Mouse (Mus musculus) heart, embryonic 10.5 days (tissue): ENCODE measurements around the gene Gm49416. TPM values are rescaled to one million over a fixed set of nuclear protein-coding genes. Genes with fewer than 3 reads are reported as not detected.

Source experiments
- DNase-seq: peaks from one replicate; pipeline ENCODE4 v3.0.0-alpha.2; 2017; ENCODE audit warnings: low spot score
- H3K27ac ChIP-seq: fragments of 300-500 bp; sonication (generic); 2 replicates; pipeline ENCODE4 v1.5.1; 2016; ENCODE audit warnings: mild to moderate bottlenecking
- H3K27me3 ChIP-seq: fragments of 300-500 bp; sonication (generic); 2 replicates; pipeline ENCODE4 v1.6.1; 2016; ENCODE audit warnings: mild to moderate bottlenecking; ENCODE audit not compliant: poor library complexity, insufficient read depth, severe bottlenecking
- H3K36me3 ChIP-seq: fragments of 300-500 bp; sonication (generic); 2 replicates; pipeline ENCODE4 v1.6.1; 2016; ENCODE audit warnings: mild to moderate bottlenecking, moderate library complexity
- H3K4me1 ChIP-seq: fragments of 300-500 bp; sonication (generic); 2 replicates; pipeline ENCODE4 v1.6.1; 2016; ENCODE audit warnings: mild to moderate bottlenecking
- H3K4me3 ChIP-seq: fragments of 300-500 bp; sonication (generic); 2 replicates; pipeline ENCODE4 v1.5.1; 2016; ENCODE audit warnings: mild to moderate bottlenecking, moderate library complexity
- H3K9me3 ChIP-seq: fragments of 300-500 bp; sonication (generic); 2 replicates; pipeline ENCODE4 v1.6.1; 2016; ENCODE audit warnings: mild to moderate bottlenecking, moderate library complexity
- WGBS: fragments of 180-500 bp; shearing (Covaris S2); methylation state at CpG from one replicate; pipeline ENCODE4 v1.1.7; 2016; 5-methylcytosine and 5-hydroxymethylcytosine counted together
- microRNA-seq: library from miRNA; unstranded; fragments of <30 nt; microRNA quantifications from one replicate; pipeline ENCODE4, GENCODE M21; 2017
- polyA plus RNA-seq: library from polyadenylated mRNA; unstranded; fragments of >200 nt; fragmentation: Nextera tagmentation; extraction: Ambion mirVana; gene quantifications from 2 replicates; pipeline ENCODE4 v1.2.1, GENCODE M21; 2016

The Gm49416 gene
- polyA plus RNA-seq, 1 experiment from 2014 or later, result not detected

DNA sequence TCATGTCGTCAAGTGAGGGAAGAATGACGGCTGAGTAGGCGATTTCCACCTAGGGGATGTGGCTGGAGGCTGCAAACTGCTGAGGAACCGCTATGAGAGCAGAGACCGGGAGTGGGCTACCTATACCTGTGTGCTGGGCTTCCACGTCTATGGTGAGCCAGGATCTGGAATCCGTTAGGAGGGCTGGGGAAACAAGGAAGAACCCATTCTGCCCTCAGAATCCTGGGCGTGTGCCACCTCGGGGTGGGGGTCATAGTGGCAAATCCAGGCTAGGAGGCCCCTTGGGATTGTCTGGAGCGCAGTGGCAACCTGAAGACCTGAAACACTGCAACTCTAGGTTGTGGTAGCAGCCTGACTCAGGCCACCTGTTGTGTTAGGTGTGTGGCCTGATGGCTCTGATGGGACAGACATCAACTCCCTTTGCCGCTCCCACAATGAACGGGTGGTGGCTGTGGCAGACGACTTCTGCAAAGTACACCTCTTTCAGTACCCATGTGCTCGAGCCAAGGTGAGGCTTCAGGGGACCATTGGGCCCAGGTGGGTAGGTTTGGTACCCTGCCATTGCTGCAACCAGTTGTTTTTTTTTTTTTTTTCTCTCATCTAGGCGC, 51.9 kb downstream of the Gm49416 start:
- Histone ChIP-seq H3K36me3 (peaks cover 54% of the 10 kb centered on the region), H3K27ac (no peak overlapping the region), H3K27me3 (no peaks in the 10 kb centered on the region), H3K4me3 (no peak overlapping the region), H3K9me3 (no peaks in the 10 kb centered on the region), H3K4me1 (peaks cover 26% of the 10 kb centered on the region)
- 85% methylated on average over 15 of the region's 15 CpGs for WGBS
- peak; percentile 73 for DNase-seq

DNA sequence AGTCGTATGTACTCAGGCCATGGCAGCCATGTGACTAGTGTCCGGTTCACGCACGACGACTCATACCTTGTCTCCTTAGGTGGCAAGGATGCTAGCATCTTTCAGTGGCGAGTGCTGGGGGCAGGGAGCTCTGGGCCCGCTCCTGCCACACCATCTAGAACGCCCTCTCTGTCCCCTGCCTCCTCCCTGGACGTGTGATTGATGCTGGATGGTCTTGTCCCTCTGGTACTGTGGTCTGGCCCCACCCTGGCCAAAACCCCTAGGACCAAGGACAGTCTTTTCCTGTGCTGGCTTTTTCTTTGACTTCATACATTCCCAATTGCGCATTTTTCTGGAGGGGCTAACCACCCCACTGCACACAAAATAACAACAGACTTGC, 52.4 kb downstream of the Gm49416 start:
- H3K36me3 ChIP-seq, result peaks cover 54% of the 10 kb centered on the region
- no peaks in the 10 kb centered on the region for H3K27me3 ChIP-seq
- H3K27ac ChIP-seq, result peak overlapping the region; percentile 99
- WGBS, result 41% methylated on average over 10 of the region's 10 CpGs
- no peaks in the 10 kb centered on the region for H3K9me3 ChIP-seq
- peak overlapping the region; percentile 98 for H3K4me3 ChIP-seq
- DNase-seq, result peak; percentile 76
- peaks cover 26% of the 10 kb centered on the region for H3K4me1 ChIP-seq

DNA sequence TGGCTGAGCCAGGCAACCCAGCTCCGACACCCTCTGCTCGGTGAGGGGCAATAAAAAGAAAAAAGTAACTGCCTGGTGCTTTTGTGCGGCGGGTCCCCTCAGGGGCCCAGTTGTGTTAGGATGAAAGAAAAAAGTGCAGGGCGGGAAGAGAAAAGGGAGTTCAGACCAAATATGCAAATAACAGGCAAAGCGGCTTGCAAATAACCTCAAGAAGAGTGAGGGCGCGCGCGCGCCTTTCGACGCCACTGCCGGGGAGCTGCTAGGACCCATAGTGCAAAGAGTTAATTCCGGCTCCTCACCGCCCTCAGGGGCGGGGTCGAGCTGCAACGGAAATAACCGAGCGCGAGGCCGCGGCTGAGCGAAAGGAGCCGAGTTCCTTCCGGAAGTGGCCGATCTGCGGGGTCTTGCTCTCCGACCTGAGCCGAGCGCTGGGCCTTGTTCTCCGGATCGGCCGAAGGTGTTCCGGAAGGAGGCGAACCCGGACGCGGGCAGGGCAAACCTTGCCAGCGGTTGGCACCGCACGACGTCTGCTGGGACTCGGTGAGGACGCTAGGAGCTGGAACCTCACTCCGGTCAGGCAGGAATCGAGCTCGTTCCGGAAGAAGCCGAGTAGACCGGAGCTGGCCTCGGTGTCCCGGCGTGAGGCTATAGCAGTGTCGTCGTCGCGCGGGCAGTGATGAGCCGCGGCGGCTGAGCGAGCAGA, 52.9 kb downstream of the Gm49416 start, which contains the start of gene Mta2:
TSS of gene Mta2 (plus strand) at position 361 of the 703 bp plus-strand sequence.
- under 1% methylated on average over 64 of the region's 64 CpGs for WGBS
- no peaks in the 10 kb centered on the region for H3K27me3 ChIP-seq
- peaks cover 54% of the 10 kb centered on the region for H3K36me3 ChIP-seq
- DNase-seq, result peak; percentile 99
- H3K27ac ChIP-seq, result peak within 1 kb of the TSS; percentile 99
- H3K9me3 ChIP-seq, result no peaks in the 10 kb centered on the region
- peak within 1 kb of the TSS; percentile 98 for H3K4me3 ChIP-seq
- H3K4me1 ChIP-seq, result peaks cover 26% of the 10 kb centered on the region

DNA sequence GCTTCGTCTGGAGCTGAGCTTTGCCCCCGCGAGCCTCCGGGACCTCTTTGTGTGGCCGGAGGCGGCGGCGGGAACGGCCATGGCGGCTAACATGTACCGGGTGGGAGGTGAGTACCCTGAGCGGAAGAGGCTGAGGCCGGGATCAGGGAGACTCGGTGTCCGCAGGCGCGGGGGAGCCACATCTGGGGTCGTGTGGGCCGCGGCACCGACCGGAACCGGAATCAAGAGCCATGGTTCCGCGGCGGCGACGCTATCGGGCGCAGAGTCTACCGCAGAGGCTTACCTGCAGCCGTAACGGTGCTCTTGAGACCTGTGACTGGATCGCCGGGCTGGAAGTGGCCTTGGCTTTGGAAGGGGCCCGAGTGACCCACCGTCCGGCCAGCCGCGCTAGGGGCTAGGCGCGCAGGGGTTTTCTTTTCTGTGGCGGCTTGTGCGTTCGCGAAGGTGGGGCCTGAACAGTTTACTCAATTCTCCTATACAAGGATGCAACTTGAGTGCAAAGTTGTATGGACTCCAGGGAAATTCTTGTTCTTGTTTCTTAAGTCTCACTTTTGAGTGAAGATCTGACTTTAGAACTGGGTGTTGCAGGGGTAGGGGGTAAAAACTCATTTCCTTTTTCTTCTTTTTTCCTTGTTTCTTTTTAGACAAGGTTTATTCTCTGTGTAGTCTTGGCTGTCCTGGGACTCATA, 53.7 kb downstream of the Gm49416 start:
- Histone ChIP-seq H3K27me3 (no peaks in the 10 kb centered on the region), H3K4me3 (peak overlapping the region; percentile 98), H3K27ac (peak overlapping the region; percentile 99), H3K36me3 (peaks cover 53% of the 10 kb centered on the region), H3K9me3 (no peaks in the 10 kb centered on the region), H3K4me1 (peaks cover 26% of the 10 kb centered on the region)
- DNase-seq, result no peak
- under 1% methylated on average over 46 of the region's 46 CpGs for WGBS

DNA sequence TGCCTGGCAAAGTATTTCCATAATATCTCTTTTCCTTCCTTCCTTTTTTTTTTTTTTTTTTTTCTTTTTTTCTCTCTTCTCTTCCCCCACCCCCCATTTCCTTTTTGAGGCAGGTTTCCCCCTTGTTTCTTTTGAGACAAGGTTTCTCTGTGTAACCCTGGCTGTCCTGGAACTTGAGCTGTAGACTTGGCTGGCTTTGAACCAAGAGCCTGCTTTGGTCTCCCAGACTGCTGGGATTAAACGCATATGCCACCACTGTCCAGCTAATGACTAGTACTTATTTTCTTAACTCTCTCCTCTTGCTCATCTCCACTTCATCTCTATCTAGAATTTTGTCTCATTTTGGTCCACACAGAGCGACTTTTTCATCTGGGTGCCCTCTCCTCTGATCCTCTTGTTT, 54.3 kb downstream of the Gm49416 start:
- Histone ChIP-seq H3K4me1 (peaks cover 26% of the 10 kb centered on the region), H3K27ac (peak overlapping the region; percentile 99; the same call in 1 of the 2 replicates), H3K4me3 (peak overlapping the region; percentile 98), H3K9me3 (no peaks in the 10 kb centered on the region), H3K36me3 (peaks cover 54% of the 10 kb centered on the region), H3K27me3 (no peaks in the 10 kb centered on the region)
- no peak for DNase-seq
- 66% methylated on average over 2 of the region's 2 CpGs for WGBS

DNA sequence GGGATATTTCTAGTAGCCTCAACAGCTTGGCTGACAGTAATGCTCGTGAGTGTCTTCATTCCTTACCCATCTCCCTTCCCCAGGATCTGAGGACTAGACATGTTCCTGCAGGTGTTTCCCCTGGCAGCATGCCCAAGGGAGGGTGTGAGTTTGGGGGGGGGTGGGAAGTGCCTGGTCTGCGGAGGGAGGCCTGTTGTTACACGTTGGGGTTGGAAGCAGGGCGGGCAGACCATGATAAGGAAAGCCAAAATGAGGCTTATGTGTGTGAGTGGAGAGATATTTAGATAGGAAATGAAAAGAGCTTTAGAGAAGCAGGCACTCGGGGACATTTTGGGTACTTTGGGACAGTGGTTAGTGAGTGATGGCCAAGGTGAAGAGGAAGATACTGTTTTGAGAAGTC, 55.3 kb downstream of the Gm49416 start:
- no peak for DNase-seq
- H3K4me1 ChIP-seq, result peaks cover 26% of the 10 kb centered on the region
- H3K36me3 ChIP-seq, result peaks cover 56% of the 10 kb centered on the region
- H3K9me3 ChIP-seq, result no peaks in the 10 kb centered on the region
- WGBS, result 57% methylated on average over 5 of the region's 5 CpGs
- H3K27me3 ChIP-seq, result no peaks in the 10 kb centered on the region
- H3K27ac ChIP-seq, result peak overlapping the region; percentile 62
- peak overlapping the region; percentile 98 for H3K4me3 ChIP-seq

DNA sequence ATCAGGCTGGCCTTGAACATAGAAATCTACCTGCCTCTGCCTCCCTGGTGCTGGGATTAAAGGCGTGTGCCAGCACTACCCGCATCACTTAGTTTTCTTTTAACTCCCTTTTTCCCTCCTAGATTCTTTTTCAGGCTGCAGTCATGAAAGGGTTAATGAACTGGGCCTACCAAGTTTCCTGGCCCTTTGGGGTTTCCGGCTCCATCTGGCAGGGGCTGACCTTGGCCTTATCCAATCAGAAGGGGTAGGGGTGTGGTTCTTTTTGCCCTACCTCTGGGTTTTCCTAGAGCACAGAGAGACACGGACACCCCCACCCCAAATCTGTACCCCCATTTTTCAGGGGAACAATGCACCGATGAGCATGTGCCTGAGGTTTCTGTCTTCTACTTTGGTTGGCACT, 56.0 kb downstream of the Gm49416 start:
- DNase-seq, result no peak
- Histone ChIP-seq H3K27ac (no peak overlapping the region), H3K4me1 (peaks cover 26% of the 10 kb centered on the region), H3K27me3 (no peaks in the 10 kb centered on the region), H3K4me3 (peak overlapping the region; percentile 19; the same call in 1 of the 2 replicates), H3K36me3 (peaks cover 59% of the 10 kb centered on the region), H3K9me3 (no peaks in the 10 kb centered on the region)
- 46% methylated on average over 5 of the region's 5 CpGs for WGBS

Small RNAs within 50 kb of the gene (microRNA-seq; reads per million reads assigned to microRNA genes)
- not detected for gene Mir5136

Other genes starting within 250 kb of the Gm49416 start
- gene Chrm1, start 225.1 kb upstream of the Gm49416 start, polyA plus RNA-seq, result 0.04 TPM in 1 of 2 replicates, not detected in the other
- 91.8 and 104 TPM in 2 replicates for gene Slc3a2, start 165.6 kb upstream of the Gm49416 start, polyA plus RNA-seq
- gene Wdr74, start 153.1 kb upstream of the Gm49416 start, polyA plus RNA-seq, result 76.6 and 101 TPM in 2 replicates
- gene 1700092M07Rik, start 148.2 kb upstream of the Gm49416 start, polyA plus RNA-seq, result 1.6 and 2.1 TPM in 2 replicates
- 83.1 and 91.1 TPM in 2 replicates for gene Stx5a, start 147.5 kb upstream of the Gm49416 start, polyA plus RNA-seq
- 156 and 193 TPM in 2 replicates for gene Nxf1, start 131.9 kb upstream of the Gm49416 start, polyA plus RNA-seq
- gene Tmem223, start 117.9 kb upstream of the Gm49416 start, polyA plus RNA-seq, result 134 and 136 TPM in 2 replicates
- gene Tmem179b, start 114.5 kb upstream of the Gm49416 start, polyA plus RNA-seq, result 57.4 and 60.0 TPM in 2 replicates
- gene Taf6l, start 102.5 kb upstream of the Gm49416 start, polyA plus RNA-seq, result 29.7 and 36.1 TPM in 2 replicates
- gene Polr2g, start 90.3 kb upstream of the Gm49416 start, polyA plus RNA-seq, result 159 and 172 TPM in 2 replicates
- 5.4 and 5.9 TPM in 2 replicates for gene Zbtb3, start 86.4 kb upstream of the Gm49416 start, polyA plus RNA-seq
- 43.2 and 51.3 TPM in 2 replicates for gene Ttc9c, start 69.6 kb upstream of the Gm49416 start, polyA plus RNA-seq
- gene Hnrnpul2, start 68.9 kb upstream of the Gm49416 start, polyA plus RNA-seq, result 2.8 and 4.6 TPM in 2 replicates
- gene AC129217.1, start 59.2 kb upstream of the Gm49416 start, polyA plus RNA-seq, result not detected in 2 replicates
- gene Bscl2, start 51.5 kb upstream of the Gm49416 start, polyA plus RNA-seq, result 46.2 and 51.1 TPM in 2 replicates
- gene Gng3, start 49.7 kb upstream of the Gm49416 start, polyA plus RNA-seq, result 2.6 and 4.7 TPM in 2 replicates
- gene Lrrn4cl, start 38.2 kb upstream of the Gm49416 start, polyA plus RNA-seq, result 0.36 and 0.51 TPM in 2 replicates
- 156 and 193 TPM in 2 replicates for gene Ubxn1, start 17.4 kb upstream of the Gm49416 start, polyA plus RNA-seq
- 58.9 and 59.4 TPM in 2 replicates for gene Uqcc3, start 8.0 kb upstream of the Gm49416 start, polyA plus RNA-seq
- gene Lbhd1, start 5.2 kb upstream of the Gm49416 start, polyA plus RNA-seq, result 68.9 and 88.7 TPM in 2 replicates
- gene Gm49403, start 5.0 kb upstream of the Gm49416 start, polyA plus RNA-seq, result not detected in 2 replicates
- 106 and 140 TPM in 2 replicates for gene 1810009A15Rik, start 73 bp upstream of the Gm49416 start, polyA plus RNA-seq
- 35.8 and 39.0 TPM in 2 replicates for gene Ints5, start 4.1 kb downstream of the Gm49416 start, polyA plus RNA-seq
- gene Ganab, start 9.1 kb downstream of the Gm49416 start, polyA plus RNA-seq, result 91.4 and 103 TPM in 2 replicates
- 52.0 and 57.9 TPM in 2 replicates for gene B3gat3, start 31.4 kb downstream of the Gm49416 start, polyA plus RNA-seq
- 3.2 and 5.2 TPM in 2 replicates for gene Rom1, start 40.4 kb downstream of the Gm49416 start, polyA plus RNA-seq
- 17.4 and 24.4 TPM in 2 replicates for gene Eml3, start 40.6 kb downstream of the Gm49416 start, polyA plus RNA-seq
- gene Mta2, start 52.9 kb downstream of the Gm49416 start, polyA plus RNA-seq, result 113 and 140 TPM in 2 replicates
- 25.7 and 32.8 TPM in 2 replicates for gene Tut1, start 64.9 kb downstream of the Gm49416 start, polyA plus RNA-seq
- 378 and 459 TPM in 2 replicates for gene Eef1g, start 78.1 kb downstream of the Gm49416 start, polyA plus RNA-seq
- 15.1 and 19.4 TPM in 2 replicates for gene Ahnak, start 100.4 kb downstream of the Gm49416 start, polyA plus RNA-seq
- gene Scgb1a1, start 199.0 kb downstream of the Gm49416 start, polyA plus RNA-seq, result not detected in 2 replicates
- 11.7 and 14.4 TPM in 2 replicates for gene Asrgl1, start 246.7 kb downstream of the Gm49416 start, polyA plus RNA-seq